Mouse (Mus musculus): Measurements from ENCODE around the gene Rora. TPM values are rescaled to one million over a fixed set of nuclear protein-coding genes. Genes with fewer than 3 reads are reported as not detected.

Gene Rora
- polyA plus RNA-seq, 1 experiment from 2014 or later = 6.4 TPM

DNA sequence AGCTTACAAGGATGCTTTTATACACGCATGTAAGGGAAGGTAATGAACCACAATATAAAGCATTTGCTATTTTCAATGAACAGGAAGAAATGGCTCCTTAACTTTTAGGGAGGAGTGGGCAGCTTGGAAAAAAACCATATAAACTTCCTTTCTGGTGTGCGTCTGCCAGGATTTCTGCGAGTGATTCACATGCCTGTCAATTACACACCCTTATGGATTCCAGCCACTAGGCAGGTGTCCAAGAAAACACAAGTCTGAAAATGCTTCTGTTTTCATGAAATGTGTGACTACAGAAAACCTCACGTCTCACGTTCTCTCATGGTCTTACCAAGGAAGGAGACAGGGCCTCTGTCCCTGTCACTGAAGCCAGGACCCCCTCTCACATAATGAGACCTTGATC lies 560.2 kb downstream of the Rora start:
- no peak for ATAC-seq (ENCODE audit: low FRiP score, low TSS enrichment)
- Histone ChIP-seq H3K27ac (ENCODE audit: low read depth, low read length) (no peak overlapping the region), H3K4me1 (ENCODE audit: control insufficient read depth, insufficient read depth, low read length) (no peaks in the 10 kb centered on the region), H3K36me3 (ENCODE audit: control insufficient read depth, insufficient read depth, low read length) (no peaks in the 10 kb centered on the region), H3K4me3 (ENCODE audit: low read length) (no peak overlapping the region), H3K9me3 (ENCODE audit: control insufficient read depth, low read length) (no peaks in the 10 kb centered on the region), H3K4me2 (replicated peaks; ENCODE audit: low read depth, low read length) (no peak overlapping the region), H3K9ac (ENCODE audit: low read depth, low read length) (no peak overlapping the region), H3K27me3 (ENCODE audit: control insufficient read depth, insufficient read depth, low read length) (no peaks in the 10 kb centered on the region)
- WGBS = 73% methylated on average over 5 of the region's 5 CpGs

DNA sequence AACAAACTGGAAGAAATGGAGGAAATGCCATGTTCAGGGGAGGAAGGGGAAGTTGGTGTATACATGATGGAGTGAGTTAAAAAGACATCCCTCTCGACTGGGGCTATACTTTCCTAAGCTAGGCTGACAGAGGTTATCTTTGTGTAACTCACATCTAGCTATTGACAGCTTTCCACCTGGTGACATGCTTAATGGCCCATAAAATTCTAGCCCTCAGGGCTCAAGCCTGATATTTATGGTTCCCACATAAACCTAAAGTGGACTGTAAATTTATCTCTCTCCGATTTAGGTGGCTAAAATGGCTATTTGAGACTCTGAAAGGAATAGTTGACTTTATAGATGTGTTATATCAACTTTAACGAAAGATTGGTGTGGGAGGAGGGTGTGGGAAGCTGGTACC lies 571.3 kb downstream of the Rora start:
- WGBS = 7% methylated on average over 3 of the region's 3 CpGs
- no peak for ATAC-seq (ENCODE audit: low FRiP score, low TSS enrichment)
- H3K4me1 ChIP-seq (ENCODE audit: control insufficient read depth, insufficient read depth, low read length) = 0 out of 2 replicates have a peak, but pooled peaks cover 8% of the 10 kb centered on the region

DNA sequence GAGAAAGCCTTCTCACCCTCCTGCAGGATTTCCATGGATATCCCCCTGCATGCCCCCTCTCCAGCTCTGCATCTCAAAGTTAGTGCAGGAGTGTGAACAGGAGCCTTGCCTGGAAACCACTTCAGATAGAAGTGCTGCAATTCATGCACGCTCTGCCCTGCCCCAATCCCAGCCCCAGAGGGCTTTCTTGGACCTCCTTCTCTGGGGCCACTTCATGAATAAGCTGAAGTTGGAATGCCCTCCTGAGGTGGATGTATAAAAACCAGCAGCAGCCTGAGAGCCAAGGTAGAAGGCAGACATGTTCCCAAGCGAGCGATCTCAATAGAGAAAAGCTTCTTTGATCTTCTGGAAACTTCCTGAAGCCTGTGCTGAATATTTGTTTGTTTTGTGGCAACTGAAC lies 572.8 kb downstream of the Rora start:
- Histone ChIP-seq H3K27me3 (ENCODE audit: control insufficient read depth, insufficient read depth, low read length) (peaks cover 5% of the 10 kb centered on the region; the same call in 1 of the 2 replicates), H3K4me1 (ENCODE audit: control insufficient read depth, insufficient read depth, low read length) (0 out of 2 replicates have a peak, but pooled peaks cover 8% of the 10 kb centered on the region), H3K27ac (ENCODE audit: low read depth, low read length) (no peak overlapping the region), H3K9me3 (ENCODE audit: control insufficient read depth, low read length) (no peaks in the 10 kb centered on the region), H3K4me2 (replicated peaks; ENCODE audit: low read depth, low read length) (no peak overlapping the region), H3K36me3 (ENCODE audit: control insufficient read depth, insufficient read depth, low read length) (no peaks in the 10 kb centered on the region), H3K4me3 (ENCODE audit: low read length) (no peak overlapping the region), H3K9ac (ENCODE audit: low read depth, low read length) (no peak overlapping the region)
- ATAC-seq (ENCODE audit: low FRiP score, low TSS enrichment) = no peak
- WGBS = 59% methylated on average over 3 of the region's 3 CpGs

More for the DNA sequence above, 571.3 kb downstream of the Rora start:
- peaks cover 5% of the 10 kb centered on the region; the same call in 1 of the 2 replicates for H3K27me3 ChIP-seq (ENCODE audit: control insufficient read depth, insufficient read depth, low read length)
- no peak overlapping the region for H3K4me3 ChIP-seq (ENCODE audit: low read length)
- no peaks in the 10 kb centered on the region for H3K36me3 ChIP-seq (ENCODE audit: control insufficient read depth, insufficient read depth, low read length)
- no peak overlapping the region for H3K27ac ChIP-seq (ENCODE audit: low read depth, low read length)
- H3K4me2 ChIP-seq (replicated peaks; ENCODE audit: low read depth, low read length) = no peak overlapping the region
- H3K9ac ChIP-seq (ENCODE audit: low read depth, low read length) = no peak overlapping the region
- no peaks in the 10 kb centered on the region for H3K9me3 ChIP-seq (ENCODE audit: control insufficient read depth, low read length)

DNA sequence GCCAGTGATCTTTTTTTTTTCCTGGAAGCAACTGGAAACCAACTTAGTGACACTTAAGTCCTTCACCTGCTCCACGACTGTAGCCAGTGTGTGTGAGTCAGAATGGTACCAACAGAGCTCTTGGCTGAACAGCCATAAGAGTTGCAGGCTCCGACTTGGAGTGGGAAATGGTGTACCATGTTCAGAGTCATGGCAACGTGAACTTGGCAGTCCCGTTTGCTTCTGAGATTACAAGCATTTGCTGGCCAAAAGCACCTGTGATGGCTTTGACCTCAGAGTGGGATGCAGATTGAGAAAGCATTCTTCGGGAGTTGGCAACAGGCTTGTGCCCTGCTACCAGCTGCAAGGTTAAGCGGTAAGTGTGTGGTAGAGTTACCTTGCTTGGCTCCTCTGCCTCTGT lies 574.2 kb downstream of the Rora start:
- ATAC-seq (ENCODE audit: low FRiP score, low TSS enrichment) = no peak

DNA sequence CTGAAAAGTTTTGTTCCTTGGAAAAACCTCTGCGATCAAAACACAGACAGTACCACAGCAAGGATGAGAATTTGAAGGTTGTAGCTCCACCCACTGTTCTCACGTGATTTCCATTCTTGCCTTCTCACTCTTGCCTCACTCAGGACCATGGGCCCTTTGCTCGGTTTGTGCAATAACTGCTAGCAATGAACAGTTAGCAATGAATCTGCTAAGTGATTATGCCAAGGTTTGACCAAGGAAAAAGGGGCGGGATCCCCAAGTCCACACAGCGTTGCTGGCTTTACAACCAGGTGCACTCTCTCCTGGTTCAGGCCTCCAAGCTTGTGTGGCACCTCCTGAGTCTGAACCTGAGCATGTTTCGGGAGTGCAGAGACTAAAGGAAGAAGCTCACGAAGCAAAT lies 576.3 kb downstream of the Rora start:
- H3K4me2 ChIP-seq (replicated peaks; ENCODE audit: low read depth, low read length) = no peak overlapping the region
- no peak overlapping the region for H3K27ac ChIP-seq (ENCODE audit: low read depth, low read length)
- H3K36me3 ChIP-seq (ENCODE audit: control insufficient read depth, insufficient read depth, low read length) = no peaks in the 10 kb centered on the region
- H3K9ac ChIP-seq (ENCODE audit: low read depth, low read length) = no peak overlapping the region
- WGBS = 88% methylated on average over 7 of the region's 7 CpGs
- ATAC-seq (ENCODE audit: low FRiP score, low TSS enrichment) = no peak
- 0 out of 2 replicates have a peak, but pooled peaks cover 5% of the 10 kb centered on the region for H3K4me1 ChIP-seq (ENCODE audit: control insufficient read depth, insufficient read depth, low read length)
- peaks cover 5% of the 10 kb centered on the region; the same call in 1 of the 2 replicates for H3K27me3 ChIP-seq (ENCODE audit: control insufficient read depth, insufficient read depth, low read length)
- no peak overlapping the region for H3K4me3 ChIP-seq (ENCODE audit: low read length)
- H3K9me3 ChIP-seq (ENCODE audit: control insufficient read depth, low read length) = no peaks in the 10 kb centered on the region

More for the DNA sequence above, 574.2 kb downstream of the Rora start:
- no peak overlapping the region for H3K9ac ChIP-seq (ENCODE audit: low read depth, low read length)
- H3K4me2 ChIP-seq (replicated peaks; ENCODE audit: low read depth, low read length) = no peak overlapping the region
- no peak overlapping the region for H3K4me3 ChIP-seq (ENCODE audit: low read length)
- no peaks in the 10 kb centered on the region for H3K36me3 ChIP-seq (ENCODE audit: control insufficient read depth, insufficient read depth, low read length)
- H3K27me3 ChIP-seq (ENCODE audit: control insufficient read depth, insufficient read depth, low read length) = peaks cover 5% of the 10 kb centered on the region; the same call in 1 of the 2 replicates
- H3K9me3 ChIP-seq (ENCODE audit: control insufficient read depth, low read length) = no peaks in the 10 kb centered on the region
- 83% methylated on average over 6 of the region's 6 CpGs for WGBS
- no peak overlapping the region for H3K27ac ChIP-seq (ENCODE audit: low read depth, low read length)
- 0 out of 2 replicates have a peak, but pooled peaks cover 8% of the 10 kb centered on the region for H3K4me1 ChIP-seq (ENCODE audit: control insufficient read depth, insufficient read depth, low read length)

DNA sequence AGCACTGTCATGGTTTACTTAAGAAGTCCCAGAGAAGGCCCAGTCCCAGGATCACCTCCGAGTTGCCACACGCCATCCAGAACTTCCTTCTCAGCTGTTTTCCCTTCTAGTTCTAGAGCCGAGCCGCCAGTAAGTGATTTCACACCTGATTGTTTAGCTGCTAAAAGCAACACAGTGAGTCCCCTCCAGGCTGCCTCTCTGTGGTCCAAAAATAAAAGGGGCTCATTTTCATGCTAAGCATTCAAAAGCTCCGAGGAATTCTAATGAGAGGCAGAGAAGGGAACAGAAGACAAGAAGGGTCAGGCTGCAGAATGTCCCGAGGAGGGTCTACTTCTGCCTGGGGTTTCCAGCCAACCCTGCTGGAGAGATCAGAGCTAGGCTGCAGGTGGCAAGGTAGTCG lies 580.9 kb downstream of the Rora start:
- Histone ChIP-seq H3K36me3 (ENCODE audit: control insufficient read depth, insufficient read depth, low read length) (no peaks in the 10 kb centered on the region), H3K4me1 (ENCODE audit: control insufficient read depth, insufficient read depth, low read length) (no peaks in the 10 kb centered on the region), H3K4me3 (ENCODE audit: low read length) (no peak overlapping the region), H3K9ac (ENCODE audit: low read depth, low read length) (no peak overlapping the region), H3K27me3 (ENCODE audit: control insufficient read depth, insufficient read depth, low read length) (no peaks in the 10 kb centered on the region), H3K9me3 (ENCODE audit: control insufficient read depth, low read length) (peaks cover 4% of the 10 kb centered on the region; the same call in 1 of the 2 replicates), H3K27ac (ENCODE audit: low read depth, low read length) (no peak overlapping the region), H3K4me2 (replicated peaks; ENCODE audit: low read depth, low read length) (no peak overlapping the region)
- WGBS = 41% methylated on average over 7 of the region's 7 CpGs
- ATAC-seq (ENCODE audit: low FRiP score, low TSS enrichment) = no peak

DNA sequence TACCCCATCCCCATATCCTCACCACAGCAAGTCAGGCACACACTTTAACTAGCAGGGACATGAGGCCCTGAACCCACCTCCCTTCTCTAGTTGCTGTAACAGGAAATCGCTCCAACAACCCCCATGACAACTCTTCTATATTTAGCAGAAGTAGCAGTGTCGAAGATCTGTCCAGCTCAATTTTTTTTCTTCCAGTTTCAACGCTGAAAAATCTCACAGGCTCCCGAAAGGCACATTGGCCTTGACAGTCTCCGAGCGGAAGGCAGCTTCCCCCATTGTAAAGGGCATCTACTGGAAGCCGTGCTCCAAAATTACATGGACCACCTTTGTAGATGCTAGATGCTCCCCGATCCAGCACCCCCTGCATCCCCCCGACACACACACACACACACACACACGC lies 583.7 kb downstream of the Rora start:
- Histone ChIP-seq H3K27me3 (ENCODE audit: control insufficient read depth, insufficient read depth, low read length) (no peaks in the 10 kb centered on the region), H3K36me3 (ENCODE audit: control insufficient read depth, insufficient read depth, low read length) (no peaks in the 10 kb centered on the region), H3K9ac (ENCODE audit: low read depth, low read length) (no peak overlapping the region), H3K4me3 (ENCODE audit: low read length) (no peak overlapping the region), H3K27ac (ENCODE audit: low read depth, low read length) (0 out of 2 replicates have a peak overlapping the region, but pooled peaks have one; percentile 4), H3K9me3 (ENCODE audit: control insufficient read depth, low read length) (peaks cover 4% of the 10 kb centered on the region; the same call in 1 of the 2 replicates), H3K4me1 (ENCODE audit: control insufficient read depth, insufficient read depth, low read length) (peaks cover 1% of the 10 kb centered on the region; the same call in 1 of the 2 replicates), H3K4me2 (replicated peaks; ENCODE audit: low read depth, low read length) (no peak overlapping the region)
- 64% methylated on average over 10 of the region's 10 CpGs for WGBS
- ATAC-seq (ENCODE audit: low FRiP score, low TSS enrichment) = no peak

DNA sequence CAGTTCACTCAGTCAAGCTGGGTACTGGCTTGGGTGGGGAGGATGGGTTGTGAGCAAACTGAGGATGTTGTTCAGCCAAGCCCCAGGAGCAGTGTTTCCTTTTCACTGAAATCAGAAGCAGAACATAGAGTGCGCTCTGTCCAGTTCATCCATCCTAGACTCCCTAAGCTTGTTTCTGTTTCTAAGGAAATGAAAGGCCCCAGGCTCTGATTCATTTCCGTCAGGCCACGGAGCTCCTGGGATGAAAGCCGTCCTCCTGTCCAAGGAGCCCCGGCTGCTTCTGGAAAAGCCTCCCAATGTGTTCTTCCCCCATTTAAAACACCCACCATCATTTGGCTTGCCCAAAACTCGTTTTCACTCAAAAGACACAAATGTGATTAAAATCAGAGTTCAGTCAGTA lies 589.0 kb downstream of the Rora start:
- Histone ChIP-seq H3K9me3 (ENCODE audit: control insufficient read depth, low read length) (no peaks in the 10 kb centered on the region), H3K36me3 (ENCODE audit: control insufficient read depth, insufficient read depth, low read length) (no peaks in the 10 kb centered on the region), H3K27me3 (ENCODE audit: control insufficient read depth, insufficient read depth, low read length) (no peaks in the 10 kb centered on the region), H3K4me2 (replicated peaks; ENCODE audit: low read depth, low read length) (no peak overlapping the region), H3K27ac (ENCODE audit: low read depth, low read length) (no peak overlapping the region), H3K9ac (ENCODE audit: low read depth, low read length) (no peak overlapping the region), H3K4me3 (ENCODE audit: low read length) (no peak overlapping the region), H3K4me1 (ENCODE audit: control insufficient read depth, insufficient read depth, low read length) (peaks cover 3% of the 10 kb centered on the region; the same call in 1 of the 2 replicates)
- 37% methylated on average over 6 of the region's 6 CpGs for WGBS
- no peak for ATAC-seq (ENCODE audit: low FRiP score, low TSS enrichment)

DNA sequence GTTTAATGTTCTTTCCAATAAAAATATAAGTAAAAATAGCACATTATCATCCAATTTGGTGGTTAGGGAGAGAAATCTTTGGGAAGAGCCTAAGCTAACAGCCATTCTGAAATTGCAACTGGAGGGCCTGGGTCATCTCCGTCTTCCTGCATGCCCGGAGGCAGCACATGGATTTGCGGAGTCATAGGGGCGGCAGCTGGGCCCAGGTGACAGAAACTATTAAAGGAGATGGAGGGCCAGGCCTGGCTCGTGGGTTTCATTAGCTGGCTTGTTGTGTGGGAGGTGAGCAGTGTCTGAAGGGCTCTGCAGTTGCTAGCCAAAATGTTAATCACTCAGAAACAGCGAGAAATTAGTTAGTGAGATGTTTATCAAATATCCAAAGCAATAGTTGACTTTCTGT lies 590.0 kb downstream of the Rora start:
- peaks cover 3% of the 10 kb centered on the region; the same call in 1 of the 2 replicates for H3K4me1 ChIP-seq (ENCODE audit: control insufficient read depth, insufficient read depth, low read length)
- WGBS = 9% methylated on average over 6 of the region's 6 CpGs
- H3K4me2 ChIP-seq (replicated peaks; ENCODE audit: low read depth, low read length) = no peak overlapping the region
- ATAC-seq (ENCODE audit: low FRiP score, low TSS enrichment) = peak; percentile 66; the same call in 1 of the 2 replicates
- H3K27ac ChIP-seq (ENCODE audit: low read depth, low read length) = no peak overlapping the region
- H3K36me3 ChIP-seq (ENCODE audit: control insufficient read depth, insufficient read depth, low read length) = no peaks in the 10 kb centered on the region
- H3K27me3 ChIP-seq (ENCODE audit: control insufficient read depth, insufficient read depth, low read length) = no peaks in the 10 kb centered on the region
- H3K4me3 ChIP-seq (ENCODE audit: low read length) = no peak overlapping the region
- no peak overlapping the region for H3K9ac ChIP-seq (ENCODE audit: low read depth, low read length)
- no peaks in the 10 kb centered on the region for H3K9me3 ChIP-seq (ENCODE audit: control insufficient read depth, low read length)

Measured in kidney, embryonic 14.5 days (tissue).